Mouse (Mus musculus) cortical plate, adult 2 months (tissue): ENCODE data around the gene Tax1bp1.

Experiments
- CTCF ChIP-seq: fragments of 200-500 bp; IDR thresholded peaks from 2 replicates; pipeline ENCODE4 v1.5.1; 2011; ENCODE audit warnings: mild to moderate bottlenecking, control low read depth, low read length; ENCODE audit not compliant: insufficient read depth; ENCODE audit errors: extremely low read depth
- POLR2A ChIP-seq: fragments of 200-500 bp; IDR thresholded peaks from 2 replicates; pipeline ENCODE4 v1.6.1; 2011; ENCODE audit warnings: mild to moderate bottlenecking, low read length, control low read depth; ENCODE audit not compliant: insufficient read depth; ENCODE audit errors: extremely low read depth

DNA sequence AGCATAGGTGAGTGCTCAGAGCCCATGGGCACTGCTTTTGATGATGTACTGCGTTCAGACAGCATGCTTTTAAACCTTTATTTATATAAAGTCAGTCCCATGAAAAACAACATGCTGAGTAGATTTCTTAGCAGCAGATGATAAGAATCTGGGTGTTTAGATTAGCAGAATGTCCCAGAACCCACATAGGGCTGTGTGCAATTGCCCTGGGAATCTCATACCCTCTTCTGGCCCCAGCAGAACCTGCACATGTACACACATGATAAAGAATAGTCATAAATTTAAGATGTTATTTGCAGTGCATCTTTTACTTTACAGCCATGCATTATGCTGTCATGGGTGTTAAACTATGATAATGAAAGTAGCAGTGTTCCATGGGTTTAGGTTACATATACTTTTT, 57.3 kb downstream of the Tax1bp1 start:
- no peak for TF ChIP-seq CTCF
- no peak for TF ChIP-seq POLR2A
